Comparison of ENCODE assay signal across 18 mouse cellular contexts in genomic region chr7:27590088-27590487, GRCm38 (mm10). TPM values are rescaled to one million over a fixed set of nuclear protein-coding genes. Genes with fewer than 3 reads are reported as not detected.
DNase-seq lines count a peak whose midpoint lies in the region; ATAC-seq and TF ChIP-seq lines count a peak whose summit lies in the region.
"Had no signal": no experiment of that assay in that cellular context is flagged by ENCODE, and none has a peak within 500 bp of the region (broad histone marks: within the 10 kb centered on the region; RNA-seq: fewer than 3 reads in every experiment).

No protein-coding gene starts in this region.

- intact Hi-C loops in gastrocnemius, adult 2 months (cut with DNase I) = no loop called here
- intact Hi-C loops in gastrocnemius, postnatal 36 days (cut with DNase I) = no loop called here

- H3K4me3 ChIP-seq in gastrocnemius, adult 2 months = no peak overlapping the region
- H3K4me3 ChIP-seq in midbrain, embryonic 11.5 days (ENCODE audit: low read depth, low read length) = no peak overlapping the region
- H3K4me3 ChIP-seq in midbrain, embryonic 16.5 days (ENCODE audit: low read depth, low read length) = no peak overlapping the region
- no peak overlapping the region for H3K4me3 ChIP-seq in midbrain, embryonic 10.5 days
- H3K4me3 ChIP-seq: embryonic facial prominence, embryonic 12.5 days; forebrain, embryonic 13.5 days had no signal

- H3K36me3 ChIP-seq in midbrain, embryonic 11.5 days (ENCODE audit: control insufficient read depth, insufficient read depth, low read length) = peaks cover 2% of the 10 kb centered on the region; the same call in 1 of the 2 replicates
- H3K36me3 ChIP-seq in midbrain, embryonic 16.5 days (ENCODE audit: control insufficient read depth, insufficient read depth, low read length) = no peaks in the 10 kb centered on the region
- H3K36me3 ChIP-seq in midbrain, embryonic 10.5 days = peaks cover 11% of the 10 kb centered on the region; the same call in 1 of the 2 replicates

- no peak for TF ChIP-seq CTCF in gastrocnemius, adult 2 months (IDR thresholded peaks at IDR 0.05)

- H3K4me1 ChIP-seq in midbrain, embryonic 11.5 days (ENCODE audit: control insufficient read depth, insufficient read depth, low read length) = peaks cover 11% of the 10 kb centered on the region
- H3K4me1 ChIP-seq in midbrain, embryonic 16.5 days (ENCODE audit: control insufficient read depth, insufficient read depth, low read length) = peaks cover 13% of the 10 kb centered on the region
- H3K4me1 ChIP-seq in midbrain, embryonic 10.5 days = peaks cover 16% of the 10 kb centered on the region

- H3K9ac ChIP-seq in midbrain, embryonic 11.5 days (ENCODE audit: low read length) = no peak overlapping the region
- no peak overlapping the region for H3K9ac ChIP-seq in midbrain, embryonic 16.5 days (ENCODE audit: low read depth, low read length)
- H3K9ac ChIP-seq: embryonic facial prominence, embryonic 12.5 days; forebrain, embryonic 13.5 days; forebrain, embryonic 15.5 days; forebrain, postnatal 0 days had no signal

- H3K27me3 ChIP-seq in midbrain, embryonic 11.5 days (ENCODE audit: control insufficient read depth, insufficient read depth, low read length) = no peaks in the 10 kb centered on the region
- H3K27me3 ChIP-seq in midbrain, embryonic 16.5 days (ENCODE audit: control insufficient read depth, insufficient read depth, low read depth, low read length) = no peaks in the 10 kb centered on the region
- no peaks in the 10 kb centered on the region for H3K27me3 ChIP-seq in midbrain, embryonic 10.5 days (ENCODE audit: low read depth, poor library complexity, severe bottlenecking)
- H3K27me3 ChIP-seq: embryonic facial prominence, embryonic 12.5 days; forebrain, embryonic 13.5 days; forebrain, embryonic 15.5 days; Patski had no signal

- H3K9me3 ChIP-seq in midbrain, embryonic 11.5 days (ENCODE audit: control insufficient read depth, low read length) = no peaks in the 10 kb centered on the region
- no peaks in the 10 kb centered on the region for H3K9me3 ChIP-seq in midbrain, embryonic 16.5 days (replicated peaks; ENCODE audit: control insufficient read depth, low read length, poor library complexity, severe bottlenecking)
- H3K9me3 ChIP-seq in midbrain, embryonic 10.5 days (replicated peaks) = no peaks in the 10 kb centered on the region
- H3K9me3 ChIP-seq: embryonic facial prominence, embryonic 10.5 days; embryonic facial prominence, embryonic 12.5 days; forebrain, embryonic 13.5 days; forebrain, embryonic 15.5 days; G1E had no signal

- DNase-seq in gastrocnemius, adult 2 months = no peak
- DNase-seq in gastrocnemius, postnatal 36 days = no peak
- peak; percentile 75 for DNase-seq in midbrain, embryonic 11.5 days (ENCODE audit: low spot score, missing footprints)
- peak; percentile 7 for DNase-seq in induced T-regulatory cell, adult 2 months (ENCODE audit: low read depth)
- no peak for DNase-seq in midbrain, embryonic 10.5 days (ENCODE audit: low spot score)
- DNase-seq: adrenal gland, adult 8-10 months; adrenal gland, postnatal 14 days; adrenal gland, postnatal 36 days; cerebellum, adult 18-20 months; forebrain, postnatal 0 days had no signal

- no peak overlapping the region for H3K4me2 ChIP-seq in midbrain, embryonic 11.5 days
- no peak overlapping the region for H3K4me2 ChIP-seq in midbrain, embryonic 16.5 days (ENCODE audit: low read length)
- H3K4me2 ChIP-seq: embryonic facial prominence, embryonic 12.5 days; forebrain, embryonic 15.5 days had no signal

- ATAC-seq in midbrain, embryonic 11.5 days (ENCODE audit: low FRiP score) = no peak
- ATAC-seq in midbrain, embryonic 16.5 days = no peak
- ATAC-seq: activated CD4-positive, CD25-positive, alpha-beta regulatory T cell, adult 4 months; forebrain, embryonic 13.5 days; forebrain, embryonic 15.5 days; forebrain, postnatal 0 days; Patski had no signal

- 95% methylated on average over 4 of the region's 4 CpGs for WGBS in midbrain, embryonic 11.5 days
- WGBS in midbrain, embryonic 16.5 days = 94% methylated on average over 4 of the region's 4 CpGs
- WGBS in midbrain, embryonic 10.5 days = 92% methylated on average over 4 of the region's 4 CpGs

- peak overlapping the region; percentile 100; the same call in 1 of the 2 replicates for H3K27ac ChIP-seq in gastrocnemius, adult 2 months
- H3K27ac ChIP-seq in midbrain, embryonic 11.5 days (ENCODE audit: low read depth, low read length) = no peak overlapping the region
- H3K27ac ChIP-seq in midbrain, embryonic 16.5 days (ENCODE audit: low read length) = no peak overlapping the region
- H3K27ac ChIP-seq in midbrain, embryonic 10.5 days (replicated peaks) = no peak overlapping the region
- H3K27ac ChIP-seq: embryonic facial prominence, embryonic 10.5 days; embryonic facial prominence, embryonic 12.5 days had no signal

RNA-seq across cellular contexts. Expression of gene Akt2, which starts 1.3 kb away (rescaled TPM):
- total RNA-seq in gastrocnemius, adult 2 months (2021) = 100 to 1,000 TPM; 194 to 199 TPM
- total RNA-seq in gastrocnemius, postnatal 36 days (2021) = 100 to 1,000 TPM; 135 to 142 TPM
- 62.6 and 69.0 TPM in 2 replicates for polyA plus RNA-seq in midbrain, embryonic 11.5 days (2014; fragmentation: Nextera tagmentation; extraction: Ambion mirVana)
- polyA plus RNA-seq in midbrain, embryonic 16.5 days (2015; fragmentation: Nextera tagmentation; extraction: Ambion mirVana) = 49.9 and 57.0 TPM in 2 replicates
- polyA plus RNA-seq in midbrain, embryonic 10.5 days (2016; fragmentation: Nextera tagmentation; extraction: Ambion mirVana) = 85.9 and 89.4 TPM in 2 replicates

RNA-seq across cellular contexts. Expression of gene 2310022A10Rik, which starts 37.1 kb away (rescaled TPM):
- 100 to 1,000 TPM; 107 to 123 TPM for total RNA-seq in gastrocnemius, adult 2 months (2021)
- total RNA-seq in gastrocnemius, postnatal 36 days (2021) = 100 to 1,000 TPM in 1 of 2 experiments, 10 to 100 TPM in 1; 96.8 to 127 TPM
- polyA plus RNA-seq in midbrain, embryonic 11.5 days (2014; fragmentation: Nextera tagmentation; extraction: Ambion mirVana) = 24.6 and 26.5 TPM in 2 replicates
- 35.6 and 37.5 TPM in 2 replicates for polyA plus RNA-seq in midbrain, embryonic 16.5 days (2015; fragmentation: Nextera tagmentation; extraction: Ambion mirVana)
- polyA plus RNA-seq in midbrain, embryonic 10.5 days (2016; fragmentation: Nextera tagmentation; extraction: Ambion mirVana) = 37.3 and 39.3 TPM in 2 replicates

RNA-seq across cellular contexts. Expression of gene Pld3, which starts 37.1 kb away (rescaled TPM):
- total RNA-seq in gastrocnemius, adult 2 months (2021) = 10 to 100 TPM; 14.5 to 17.2 TPM
- 10 to 100 TPM; 12.6 to 13.6 TPM for total RNA-seq in gastrocnemius, postnatal 36 days (2021)
- polyA plus RNA-seq in midbrain, embryonic 11.5 days (2014; fragmentation: Nextera tagmentation; extraction: Ambion mirVana) = 62.5 and 63.5 TPM in 2 replicates
- polyA plus RNA-seq in midbrain, embryonic 16.5 days (2015; fragmentation: Nextera tagmentation; extraction: Ambion mirVana) = 171 and 225 TPM in 2 replicates
- polyA plus RNA-seq in midbrain, embryonic 10.5 days (2016; fragmentation: Nextera tagmentation; extraction: Ambion mirVana) = 52.0 and 61.2 TPM in 2 replicates

Comparison
In these comparisons a context has a peak if more than half of its experiments do, and no peak if none do; other contexts are left out.
1. DNase-seq: peak in midbrain, embryonic 11.5 days (single experiment) and induced T-regulatory cell, adult 2 months (single experiment); none in gastrocnemius, adult 2 months (single experiment), gastrocnemius, postnatal 36 days (0 of 2) and midbrain, embryonic 10.5 days (single experiment).